Mouse (Mus musculus) testis, adult 2 months (tissue): ENCODE measurements at regions not wholly inside any gene's neighbourhood (a gene's known extent, or its start where the extent isn't known, plus 50 kb on each side); places are given as distances from the start of the nearest gene placed in this dataset.

Source experiments
- CTCF ChIP-seq: fragments of 200-500 bp; IDR thresholded peaks from 2 replicates; pipeline ENCODE4 v1.5.1; 2012; ENCODE audit warnings: low read depth, mild to moderate bottlenecking, inconsistent platforms, low read length, moderate library complexity; ENCODE audit not compliant: control insufficient read depth, insufficient read depth, insufficient replicate concordance
- POLR2A ChIP-seq: fragments of 200-500 bp; IDR thresholded peaks from 2 replicates; pipeline ENCODE4 v1.6.1; 2012; ENCODE audit warnings: low read depth, mild to moderate bottlenecking, inconsistent platforms, low read length, moderate library complexity; ENCODE audit not compliant: control insufficient read depth

DNA sequence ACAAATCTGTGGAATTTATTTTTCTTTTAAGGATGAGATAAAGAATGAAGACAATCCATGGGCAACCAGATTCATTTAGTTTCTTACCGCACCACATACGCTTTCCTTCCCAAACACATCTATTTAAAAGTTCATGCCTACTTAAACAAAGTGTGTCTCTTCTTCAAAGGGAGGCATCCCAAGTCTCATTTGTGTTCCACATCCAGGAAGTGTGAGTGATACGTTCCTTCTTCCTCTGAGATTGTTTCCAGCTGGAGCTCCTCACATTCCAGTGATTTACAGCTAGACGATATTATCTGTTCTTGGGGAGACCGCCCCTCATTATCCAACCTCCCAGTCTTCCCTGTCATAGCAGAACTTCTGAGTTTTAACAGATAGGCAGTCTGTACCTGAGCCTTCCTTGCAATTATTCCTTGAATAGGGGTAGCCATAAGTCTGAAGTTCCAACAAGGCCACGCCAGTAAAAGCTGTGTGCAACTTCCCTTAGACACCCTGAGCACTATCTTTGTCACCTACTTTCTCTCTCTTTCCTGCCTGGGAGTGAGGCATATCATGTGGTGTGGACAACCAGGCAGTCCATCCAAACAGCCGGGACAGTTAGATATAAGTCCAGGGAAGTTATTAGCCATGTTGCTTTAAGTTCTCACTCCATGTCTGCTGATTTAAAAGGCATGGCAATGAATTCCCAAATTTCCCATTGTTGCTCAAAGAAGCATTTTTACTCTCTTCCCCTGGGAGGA lies 891.3 kb upstream of the 2610301B20Rik start:
- no peak for TF ChIP-seq CTCF
- no peak for TF ChIP-seq POLR2A
